Mouse (Mus musculus) hindbrain, postnatal 0 days (tissue): ENCODE measurements around the gene Txndc9. TPM values are rescaled to one million over a fixed set of nuclear protein-coding genes. Genes with fewer than 3 reads are reported as not detected.

ENCODE experiments used
- ATAC-seq: fragments of 200-750 bp; cut with Nextera tagmentation; 2 replicates; pipeline ENCODE4 v1.8.0; 2017; ENCODE audit warnings: mild to moderate bottlenecking, moderate TSS enrichment, moderate library complexity
- DNase-seq: peaks from one replicate; pipeline ENCODE4 v3.0.0-alpha.2; 2015; ENCODE audit warnings: low spot score
- H3K27ac ChIP-seq: fragments of 300-500 bp; sonication (generic); 2 replicates; pipeline ENCODE4 v1.5.1; 2014; ENCODE audit warnings: mild to moderate bottlenecking
- H3K27me3 ChIP-seq: fragments of 300-500 bp; sonication (generic); 2 replicates; pipeline ENCODE4 v1.6.1; 2014; ENCODE audit warnings: low read length, mixed read lengths; ENCODE audit not compliant: insufficient read depth
- H3K36me3 ChIP-seq: fragments of 300-500 bp; sonication (generic); 2 replicates; pipeline ENCODE4 v1.6.1; 2014; ENCODE audit warnings: low read length, mixed read lengths; ENCODE audit not compliant: insufficient read depth
- H3K4me1 ChIP-seq: fragments of 300-500 bp; sonication (generic); 2 replicates; pipeline ENCODE4 v1.6.1; 2014; ENCODE audit warnings: antibody characterized with exemption, low read length, mixed read lengths; ENCODE audit not compliant: insufficient read depth
- H3K4me2 ChIP-seq: fragments of 300-500 bp; sonication (generic); 2 replicates; pipeline ENCODE4 v1.6.1; 2014; ENCODE audit warnings: low read depth, mild to moderate bottlenecking, low read length, moderate library complexity, mixed read lengths
- H3K4me3 ChIP-seq: fragments of 300-500 bp; sonication (generic); 2 replicates; pipeline ENCODE4 v1.5.1; 2014; ENCODE audit warnings: low read length
- H3K9ac ChIP-seq: fragments of 300-500 bp; sonication (generic); replicated peaks from 2 replicates; pipeline ENCODE4 v1.6.1; 2014; ENCODE audit warnings: mild to moderate bottlenecking, low read length, moderate library complexity, mixed read lengths
- H3K9me3 ChIP-seq: fragments of 300-500 bp; sonication (generic); 2 replicates; pipeline ENCODE4 v1.6.1; 2016; ENCODE audit warnings: low read length, mixed read lengths
- CTCF ChIP-seq: IDR thresholded peaks from 2 replicates; pipeline ENCODE4 v1.5.1; 2016; ENCODE audit warnings: antibody characterized with exemption, control low read depth, low read depth
- WGBS: fragments of 180-500 bp; shearing (Covaris S2); extraction: QIAGEN DNeasy Blood & Tissue Kit; methylation state at CpG from one replicate; pipeline ENCODE4 v1.1.7; 2014; 5-methylcytosine and 5-hydroxymethylcytosine counted together
- polyA plus RNA-seq: library from polyadenylated mRNA; unstranded; fragments of >200 nt; fragmentation: Nextera tagmentation; extraction: Ambion mirVana; gene quantifications from 2 replicates; pipeline ENCODE4 v1.2.1, GENCODE M21; 2015
- total RNA-seq: library from RNA; depleted of rRNA; stranded (reverse); fragments of >200 nt; gene quantifications from 2 replicates; pipeline ENCODE4 v1.2.3, GENCODE M21; 2014

Gene Txndc9
- total and polyA plus RNA-seq, 2 experiments from 2014 or later, result 22.9 to 114 TPM

GRCm38 (mm10) chr1:38012509-38012908 lies 14.8 kb upstream of the Txndc9 start:
- no peak for TF ChIP-seq CTCF
- no peaks in the 10 kb centered on the region for H3K36me3 ChIP-seq
- no peak overlapping the region for H3K27ac ChIP-seq
- H3K4me1 ChIP-seq, result no peaks in the 10 kb centered on the region
- ATAC-seq (no peak), DNase-seq (no peak)
- no peaks in the 10 kb centered on the region for H3K9me3 ChIP-seq
- H3K27me3 ChIP-seq, result no peaks in the 10 kb centered on the region
- H3K4me2 ChIP-seq, result no peak overlapping the region
- H3K4me3 ChIP-seq, result no peak overlapping the region
- no peak overlapping the region for H3K9ac ChIP-seq

- Histone ChIP-seq H3K9ac (no peak overlapping the region), H3K27ac (no peak overlapping the region), H3K4me3 (no peak overlapping the region), H3K4me2 (no peak overlapping the region), H3K36me3 (no peaks in the 10 kb centered on the region), H3K4me1 (no peaks in the 10 kb centered on the region), H3K9me3 (no peaks in the 10 kb centered on the region), H3K27me3 (no peaks in the 10 kb centered on the region)
- ATAC-seq, result no peak
- 92% methylated on average over 3 of the region's 3 CpGs for WGBS
- DNase-seq, result no peak
- no peak for TF ChIP-seq CTCF
Measured at GRCm38 (mm10) chr1:38012104-38012503, 14.4 kb upstream of the Txndc9 start.

DNA sequence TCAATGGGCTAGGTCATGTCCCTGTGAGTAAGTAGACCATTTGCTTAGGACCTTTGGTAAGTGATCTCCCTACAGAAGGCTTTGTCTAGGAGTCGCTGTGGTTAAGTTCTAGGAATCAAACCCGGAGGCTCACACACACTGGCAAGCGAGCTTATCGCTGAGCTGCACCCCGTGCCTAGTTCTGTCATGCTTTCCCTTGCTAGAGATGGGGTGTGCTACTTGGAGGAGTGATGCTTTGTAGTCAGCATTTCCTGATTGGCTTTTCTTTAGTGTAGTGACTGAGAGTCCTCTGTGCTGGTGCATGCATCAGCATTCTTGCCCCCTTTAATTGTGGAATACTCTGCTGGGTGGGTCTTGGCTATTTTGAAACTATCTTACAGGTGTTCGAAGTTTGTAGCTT lies 14.0 kb upstream of the Txndc9 start:
- no peak for TF ChIP-seq CTCF
- Histone ChIP-seq H3K4me2 (no peak overlapping the region), H3K27me3 (no peaks in the 10 kb centered on the region), H3K4me3 (no peak overlapping the region), H3K9me3 (no peaks in the 10 kb centered on the region), H3K9ac (no peak overlapping the region), H3K4me1 (no peaks in the 10 kb centered on the region), H3K27ac (no peak overlapping the region), H3K36me3 (no peaks in the 10 kb centered on the region)
- no peak for DNase-seq
- 86% methylated on average over 6 of the region's 6 CpGs for WGBS
- ATAC-seq, result no peak

DNA sequence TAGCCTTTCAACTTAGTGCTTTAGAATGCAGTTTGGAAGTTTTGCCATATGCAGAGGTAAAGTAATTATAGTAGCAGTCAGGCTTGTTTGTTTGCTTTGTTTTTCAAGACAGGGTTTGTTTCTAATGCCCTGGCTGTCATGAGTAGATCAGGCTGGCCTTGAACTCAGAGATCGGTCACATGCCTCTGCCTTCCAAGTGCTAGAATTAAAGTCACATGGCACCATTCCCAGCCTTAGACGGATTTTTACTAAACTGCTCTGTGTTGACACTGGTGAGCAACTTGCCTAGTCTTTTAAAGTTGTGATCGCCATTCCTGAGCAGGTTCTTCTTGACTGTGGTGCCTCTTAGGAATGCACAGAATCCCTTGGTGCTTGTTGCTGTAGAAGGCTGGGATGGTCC lies 9.0 kb upstream of the Txndc9 start:
- H3K27me3 ChIP-seq, result no peaks in the 10 kb centered on the region
- H3K4me1 ChIP-seq, result no peaks in the 10 kb centered on the region
- H3K4me2 ChIP-seq, result no peak overlapping the region
- H3K36me3 ChIP-seq, result no peaks in the 10 kb centered on the region
- H3K9me3 ChIP-seq, result no peaks in the 10 kb centered on the region
- TF ChIP-seq CTCF, result no peak
- 70% methylated on average over 3 of the region's 3 CpGs for WGBS
- H3K9ac ChIP-seq, result no peak overlapping the region
- H3K4me3 ChIP-seq, result no peak overlapping the region
- no peak for ATAC-seq
- DNase-seq, result no peak
- no peak overlapping the region for H3K27ac ChIP-seq

DNA sequence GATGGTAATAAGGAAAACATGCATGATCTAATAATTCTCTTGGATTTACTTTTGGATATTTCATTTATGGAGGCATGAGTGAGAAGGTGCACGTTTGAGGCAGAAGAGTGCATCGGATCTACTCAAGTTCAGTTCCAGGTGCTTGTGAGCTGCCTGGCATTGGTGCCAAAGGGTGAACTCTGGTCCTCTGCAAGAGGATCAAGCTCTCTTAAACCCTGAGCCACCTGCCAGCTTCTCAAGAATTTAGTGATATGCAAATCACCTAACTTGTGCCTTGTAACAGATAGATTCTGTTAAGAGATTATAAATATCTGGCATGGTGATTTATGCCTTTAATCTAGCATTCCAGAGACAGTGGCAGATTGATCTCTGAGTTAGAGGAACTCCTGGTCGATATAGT lies 5.4 kb upstream of the Txndc9 start:
- H3K4me2 ChIP-seq, result no peak overlapping the region
- H3K36me3 ChIP-seq, result no peaks in the 10 kb centered on the region
- no peak overlapping the region for H3K4me3 ChIP-seq
- no peak overlapping the region for H3K9ac ChIP-seq
- no peak overlapping the region for H3K27ac ChIP-seq
- no peaks in the 10 kb centered on the region for H3K9me3 ChIP-seq
- ATAC-seq (no peak), DNase-seq (no peak)
- WGBS, result 89% methylated on average over 3 of the region's 3 CpGs
- no peak for TF ChIP-seq CTCF
- H3K4me1 ChIP-seq, result peaks cover 6% of the 10 kb centered on the region
- no peaks in the 10 kb centered on the region for H3K27me3 ChIP-seq

GRCm38 (mm10) chr1:38001956-38002355 lies 4.3 kb upstream of the Txndc9 start:
- no peak for TF ChIP-seq CTCF
- DNase-seq, result no peak
- 93% methylated on average over 9 of the region's 9 CpGs for WGBS

DNA sequence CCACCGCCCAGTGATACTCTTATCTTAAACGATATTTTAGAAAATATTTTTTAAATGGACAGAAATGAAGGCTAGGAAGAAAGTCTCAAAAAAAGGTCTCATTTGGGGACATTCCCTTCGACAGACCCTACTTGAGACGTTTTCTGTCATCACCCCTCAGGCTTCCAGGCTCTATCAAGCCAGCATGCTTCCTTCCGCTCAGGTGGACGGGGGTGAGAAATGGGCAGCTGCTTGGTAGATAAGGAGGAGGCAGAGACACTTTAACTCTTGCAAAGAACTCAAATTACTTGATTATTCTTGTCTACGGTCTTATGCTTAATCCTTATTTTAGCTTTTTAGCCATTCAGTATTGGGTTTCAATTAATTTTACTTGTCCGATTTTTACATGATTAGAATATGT lies 3.2 kb upstream of the Txndc9 start:
- Histone ChIP-seq H3K27me3 (no peaks in the 10 kb centered on the region), H3K9ac (no peak overlapping the region), H3K4me1 (peaks cover 12% of the 10 kb centered on the region), H3K9me3 (no peaks in the 10 kb centered on the region), H3K27ac (no peak overlapping the region), H3K36me3 (no peaks in the 10 kb centered on the region), H3K4me2 (no peak overlapping the region), H3K4me3 (no peak overlapping the region)
- ATAC-seq (no peak), DNase-seq (no peak)
- WGBS, result 93% methylated on average over 8 of the region's 8 CpGs
- TF ChIP-seq CTCF, result no peak

More at GRCm38 (mm10) chr1:38001956-38002355, 4.3 kb upstream of the Txndc9 start:
- Histone ChIP-seq H3K27ac (no peak overlapping the region), H3K9ac (no peak overlapping the region), H3K36me3 (no peaks in the 10 kb centered on the region), H3K9me3 (no peaks in the 10 kb centered on the region), H3K4me1 (peaks cover 6% of the 10 kb centered on the region), H3K4me2 (no peak overlapping the region), H3K27me3 (no peaks in the 10 kb centered on the region), H3K4me3 (no peak overlapping the region)
- no peak for ATAC-seq
